Mouse (Mus musculus) embryonic fibroblast, embryonic 13.5 days (primary cell): ENCODE measurements around the gene Bricd5.

ENCODE experiments used
- CTCF ChIP-seq: IDR thresholded peaks from 2 replicates; pipeline ENCODE4 v1.5.1; 2011; ENCODE audit warnings: mild to moderate bottlenecking, control low read depth, low read length, moderate library complexity, borderline replicate concordance; ENCODE audit not compliant: insufficient read depth
- POLR2A ChIP-seq: IDR thresholded peaks from 2 replicates; pipeline ENCODE4 v1.6.1; 2011; ENCODE audit warnings: low read depth, mild to moderate bottlenecking, control low read depth, low read length, moderate library complexity

GRCm38 (mm10) chr17:24495443-24495842, 21.8 kb downstream of the Bricd5 start:
- TF ChIP-seq POLR2A (no peak), CTCF (no peak)
